Mouse (Mus musculus): ENCODE results near the gene Galnt7. TPM values are rescaled to one million over a fixed set of nuclear protein-coding genes. Genes with fewer than 3 reads are reported as not detected.

Galnt7 gene
- 10 to 100 TPM; 14.7 to 15.9 TPM for total RNA-seq (2023)

DNA sequence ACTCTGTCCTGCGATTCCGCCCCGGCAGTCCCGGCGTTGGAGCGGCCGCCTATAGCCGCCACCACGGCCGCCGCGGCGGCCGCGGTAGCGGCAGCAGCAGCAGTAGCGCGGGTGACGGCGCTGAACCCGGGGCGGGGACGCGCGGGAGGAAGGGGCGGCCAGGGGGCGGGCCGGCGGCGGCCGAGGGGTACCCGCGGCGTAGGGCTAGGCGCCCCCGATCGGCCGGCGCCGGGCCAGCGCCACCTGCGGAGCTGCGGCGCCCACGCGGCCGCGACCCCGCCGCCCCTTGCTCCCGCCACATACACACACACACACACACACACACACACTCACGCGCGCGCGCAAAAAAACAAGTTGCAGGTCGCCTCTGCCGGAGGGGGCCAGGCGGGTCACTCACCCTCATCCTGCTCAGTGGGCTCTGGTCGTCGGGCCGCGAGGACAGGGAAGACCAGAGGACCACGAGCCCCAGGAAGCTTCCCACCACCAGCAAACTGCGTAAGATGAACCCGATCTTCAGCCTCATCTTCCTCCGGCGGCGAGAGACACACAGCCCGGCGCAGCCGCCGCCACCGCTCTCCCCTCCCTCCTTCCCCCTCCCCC, at the start of gene Galnt7:
Galnt7 (minus strand) TSS at position 577 of the 600 bp plus-strand sequence.

DNA sequence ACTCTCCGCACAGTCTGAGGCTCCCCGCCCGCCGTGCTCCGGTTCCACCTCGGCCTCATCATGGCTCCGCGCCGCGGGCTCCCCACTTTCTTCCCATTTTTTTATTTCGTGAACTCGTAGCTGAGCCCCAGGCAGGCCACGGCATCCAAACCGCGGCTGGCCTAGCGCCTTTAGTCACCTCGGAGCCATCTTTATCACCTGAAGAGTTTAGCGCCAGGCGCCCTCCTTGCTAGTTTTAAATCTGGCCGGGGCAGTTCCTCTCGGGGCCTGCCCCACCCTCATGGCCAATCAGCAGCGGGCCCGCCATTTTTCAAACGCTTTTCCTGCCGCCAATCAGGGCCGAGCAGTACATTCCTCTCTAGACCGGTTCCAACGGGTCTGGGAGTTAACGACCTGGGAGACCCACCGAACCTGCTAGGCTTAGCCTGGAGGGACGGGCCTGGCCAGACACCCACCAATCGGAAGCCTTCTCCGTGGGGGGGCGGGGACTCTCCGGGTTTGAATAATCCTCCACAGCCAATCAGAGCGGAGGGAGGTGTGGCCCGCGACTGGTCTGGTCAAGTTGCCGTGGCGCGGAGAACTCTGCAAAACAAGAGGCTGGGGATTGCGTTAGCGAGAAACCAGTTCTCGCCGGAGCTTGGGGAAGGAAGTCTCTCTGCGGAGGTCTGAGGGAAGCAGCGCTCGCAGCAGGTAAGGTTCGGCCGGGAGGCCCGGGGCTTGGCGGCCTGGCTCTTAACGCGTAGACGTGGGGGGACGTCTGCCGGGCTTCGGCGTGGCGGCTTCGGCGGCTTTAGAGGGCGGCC, 141.3 kb downstream of the Galnt7 start, which contains the start of gene Hmgb2:
Hmgb2 (plus strand) TSS at position 592 of the 803 bp plus-strand sequence.

DNA sequence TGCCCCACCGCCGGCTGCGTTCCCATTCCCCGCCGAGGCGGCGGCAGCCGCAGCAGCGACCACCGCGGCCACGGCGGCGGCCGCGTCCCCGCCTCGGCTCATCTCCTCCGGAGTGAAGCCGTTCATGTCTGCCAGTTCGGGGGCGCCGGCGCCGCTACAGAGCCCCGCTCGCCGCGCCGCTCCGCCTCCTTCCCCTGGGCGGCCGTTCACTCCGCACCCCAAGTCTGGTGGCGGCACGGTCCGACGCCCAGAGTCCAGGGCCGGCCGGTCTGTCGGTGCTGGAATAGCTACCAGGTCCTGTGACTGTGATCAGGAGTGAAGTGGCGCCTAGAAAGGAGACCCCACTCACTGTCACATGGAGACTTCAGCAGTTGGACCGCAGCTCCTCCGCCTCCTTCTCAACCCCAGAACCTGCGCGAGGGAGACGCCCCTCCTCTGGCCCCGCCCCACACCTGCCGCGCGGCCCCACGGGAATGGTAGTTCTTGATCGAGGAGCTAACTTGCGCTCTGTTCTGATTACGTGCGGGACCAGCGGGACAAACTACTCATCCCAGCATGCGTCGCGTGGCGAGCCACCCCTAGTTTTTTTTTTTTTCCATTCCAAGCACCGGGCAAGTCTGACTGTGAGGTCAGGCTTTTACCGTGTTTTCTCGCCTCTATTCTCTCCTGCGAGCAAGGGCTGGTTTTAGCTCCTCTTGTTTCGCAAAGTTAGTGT, 165.2 kb downstream of the Galnt7 start, which contains the start of gene Sap30:
Sap30 (minus strand) TSS at position 420 of the 715 bp plus-strand sequence.

Other genes starting within 250 kb of the Galnt7 start
- not detected for gene Scrg1, start 197.1 kb downstream of the Galnt7 start, total RNA-seq (2023)
- 10 to 100 TPM; 55.6 to 62.2 TPM for gene Sap30, start 165.2 kb downstream of the Galnt7 start, total RNA-seq (2023)
- 100 to 1,000 TPM; 131 TPM for gene Hmgb2, start 141.1 kb downstream of the Galnt7 start, total RNA-seq (2023)

Data from monocyte, adult 59 days (primary cell).